Mouse (Mus musculus): ENCODE measurements around the gene Ap1m2.
"Not testable (repeated sequence)": the region's sequence is repeated elsewhere in the genome, so short reads cannot be mapped to it uniquely, and the experiment has no call there.

The Ap1m2 gene

GRCm38 (mm10) chr9:21327569-21327968 lies 15.4 kb upstream of the Ap1m2 start:
- no peak for DNase-seq (ENCODE audit: low read depth, low spot score)

- no peak for DNase-seq (ENCODE audit: low read depth, low spot score)
Measured at GRCm38 (mm10) chr9:21324269-21324668, 12.1 kb upstream of the Ap1m2 start.

GRCm38 (mm10) chr9:21322917-21323297 lies 10.8 kb upstream of the Ap1m2 start:
- DNase-seq (ENCODE audit: low read depth, low spot score): not testable (repeated sequence)

- DNase-seq (ENCODE audit: low read depth, low spot score): no peak
Measured at GRCm38 (mm10) chr9:21322211-21322916, 10.2 kb upstream of the Ap1m2 start.

GRCm38 (mm10) chr9:21321513-21321835 lies 9.3 kb upstream of the Ap1m2 start:
- peak; percentile 30 for DNase-seq (ENCODE audit: low read depth, low spot score)

GRCm38 (mm10) chr9:21320619-21321512 lies 8.7 kb upstream of the Ap1m2 start, which contains the start of gene Slc44a2:
Gene Slc44a2, plus strand, starts transcription at chr9:21320698.
- DNase-seq (ENCODE audit: low read depth, low spot score): peak; percentile 73

- no peak for DNase-seq (ENCODE audit: low read depth, low spot score)
Measured at GRCm38 (mm10) chr9:21320280-21320618, 8.1 kb upstream of the Ap1m2 start.

- no peak for DNase-seq (ENCODE audit: low read depth, low spot score)
Measured at GRCm38 (mm10) chr9:21319503-21319902, 7.4 kb upstream of the Ap1m2 start.

- no peak for DNase-seq (ENCODE audit: low read depth, low spot score)
Measured at GRCm38 (mm10) chr9:21318792-21319191, 6.7 kb upstream of the Ap1m2 start.

GRCm38 (mm10) chr9:21316696-21317095 lies 4.6 kb upstream of the Ap1m2 start:
- DNase-seq (ENCODE audit: low read depth, low spot score): no peak

GRCm38 (mm10) chr9:21315421-21315820 lies 3.3 kb upstream of the Ap1m2 start:
- DNase-seq (ENCODE audit: low read depth, low spot score): no peak

- no peak for DNase-seq (ENCODE audit: low read depth, low spot score)
Measured at GRCm38 (mm10) chr9:21314367-21315140, 2.4 kb upstream of the Ap1m2 start.

GRCm38 (mm10) chr9:21313394-21313793 lies 1.3 kb upstream of the Ap1m2 start:
- DNase-seq (ENCODE audit: low read depth, low spot score): peak; percentile 79

GRCm38 (mm10) chr9:21311695-21312094 lies 442 bp downstream of the Ap1m2 start:
- no peak for DNase-seq (ENCODE audit: low read depth, low spot score)

- no peak for DNase-seq (ENCODE audit: low read depth, low spot score)
Measured at GRCm38 (mm10) chr9:21309150-21309741, 2.9 kb downstream of the Ap1m2 start.

GRCm38 (mm10) chr9:21305065-21305464 lies 7.1 kb downstream of the Ap1m2 start:
- no peak for DNase-seq (ENCODE audit: low read depth, low spot score)

GRCm38 (mm10) chr9:21299014-21299413 lies 13.1 kb downstream of the Ap1m2 start:
- no peak for DNase-seq (ENCODE audit: low read depth, low spot score)

- DNase-seq (ENCODE audit: low read depth, low spot score): no peak
Measured at GRCm38 (mm10) chr9:21292271-21292670, 19.9 kb downstream of the Ap1m2 start.

GRCm38 (mm10) chr9:21291868-21292267 lies 20.3 kb downstream of the Ap1m2 start:
- DNase-seq (ENCODE audit: low read depth, low spot score): not testable (repeated sequence)

- DNase-seq (ENCODE audit: low read depth, low spot score): peak; percentile 100
Measured at GRCm38 (mm10) chr9:21291022-21291787, 20.9 kb downstream of the Ap1m2 start, which contains the start of gene Cdkn2d. Gene Cdkn2d, minus strand, starts transcription at chr9:21291407.

GRCm38 (mm10) chr9:21290589-21290988 lies 21.5 kb downstream of the Ap1m2 start:
- DNase-seq (ENCODE audit: low read depth, low spot score): no peak
